Mouse (Mus musculus) ovary, postnatal 36 days (tissue): ENCODE measurements around the gene Epb41l4b.

Source experiments
- DNase-seq: peaks from one replicate; pipeline ENCODE4 v3.0.0; 2022; ENCODE audit warnings: low spot score, mixed read lengths

The Epb41l4b gene

DNA sequence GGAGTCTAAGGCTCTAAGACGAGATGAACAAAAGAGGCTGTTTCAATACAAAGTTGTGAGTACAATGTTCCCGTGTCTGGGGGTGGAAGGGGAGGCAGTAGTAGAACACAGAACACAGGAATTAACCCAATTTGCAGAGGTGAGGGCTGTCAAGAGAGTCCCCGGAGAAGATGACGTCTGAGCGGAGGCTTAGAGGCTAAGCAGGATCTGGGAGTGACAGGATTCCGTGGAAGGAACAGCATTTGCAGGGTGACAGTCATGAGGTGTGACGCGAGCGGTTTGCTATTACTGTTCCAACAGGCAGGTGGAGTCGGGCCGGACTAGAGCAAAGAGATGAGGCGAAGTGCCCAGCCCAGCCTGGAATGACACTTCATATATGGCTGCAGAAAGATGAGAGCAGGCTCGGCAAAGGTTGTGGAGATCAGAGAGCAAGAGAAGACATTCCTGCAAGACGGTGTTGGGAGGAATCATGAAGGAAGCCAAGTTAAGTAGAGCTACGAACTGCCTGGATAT is 82.9 kb downstream of the Epb41l4b start:
- DNase-seq, result no peak

DNA sequence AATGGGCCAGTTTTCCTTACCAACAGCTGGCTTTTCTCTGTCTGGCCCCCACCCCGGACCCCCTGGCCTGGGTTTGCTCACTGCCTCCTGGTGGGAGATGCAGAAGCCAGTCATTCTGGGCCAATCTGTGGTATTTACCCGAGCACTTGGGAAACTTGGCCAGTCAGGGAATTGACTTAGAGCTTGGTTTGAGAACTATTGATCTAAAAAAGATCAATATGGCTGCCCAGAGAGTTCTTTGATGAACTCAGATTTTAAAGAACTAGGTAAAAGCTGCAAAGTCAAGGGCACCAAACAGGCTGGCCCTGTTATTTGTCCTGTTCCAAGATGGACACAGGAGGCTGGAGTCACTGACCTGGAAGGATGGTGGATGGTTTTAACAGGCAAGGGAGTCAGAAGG is 84.6 kb downstream of the Epb41l4b start:
- DNase-seq, result no peak

DNA sequence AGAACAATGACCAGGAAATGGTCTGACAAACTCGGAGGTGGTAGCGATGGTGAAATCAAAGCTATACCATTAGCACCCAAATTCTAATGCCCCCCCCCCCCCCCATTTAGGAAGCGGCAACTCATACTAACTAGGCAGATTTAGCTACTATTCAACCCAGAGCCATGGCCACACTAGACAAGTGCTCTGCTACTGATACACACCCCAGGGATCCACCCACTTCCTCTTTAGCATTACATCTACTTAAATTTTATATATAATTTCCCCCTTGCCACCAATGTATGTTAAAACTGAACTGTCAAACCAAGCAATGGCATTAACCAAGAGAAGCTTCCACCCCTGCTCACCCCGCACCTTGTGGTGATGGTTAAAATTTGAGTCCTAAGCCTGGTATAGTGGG is 85.6 kb downstream of the Epb41l4b start:
- DNase-seq, result no peak

GRCm38 (mm10) chr4:57055635-57056034 is 87.6 kb downstream of the Epb41l4b start:
- no peak for DNase-seq

- no peak for DNase-seq
Measured at GRCm38 (mm10) chr4:57049281-57049921, 93.8 kb downstream of the Epb41l4b start.

- DNase-seq, result no peak
Measured at GRCm38 (mm10) chr4:57048566-57048965, 94.7 kb downstream of the Epb41l4b start.

DNA sequence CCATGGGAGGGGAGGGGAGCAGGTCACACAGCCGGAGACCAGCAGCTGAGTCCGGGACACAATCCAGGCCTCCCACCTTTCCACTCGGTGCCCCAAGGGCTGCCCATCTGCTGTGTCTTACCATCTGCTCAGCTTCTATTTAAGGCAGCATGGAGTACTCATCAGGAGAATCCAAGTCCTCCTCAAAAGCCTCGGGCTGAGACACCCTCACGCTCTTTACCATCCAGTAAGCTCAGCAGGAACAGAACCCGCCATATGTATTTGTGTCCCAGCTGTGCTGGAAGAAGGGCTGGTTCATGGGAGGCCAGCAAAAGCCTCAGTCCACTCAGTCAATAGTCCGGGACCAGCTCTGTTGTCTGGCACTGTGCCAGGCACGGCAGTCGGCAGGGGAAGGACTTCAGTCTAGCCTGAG is 97.1 kb downstream of the Epb41l4b start:
- no peak for DNase-seq

DNA sequence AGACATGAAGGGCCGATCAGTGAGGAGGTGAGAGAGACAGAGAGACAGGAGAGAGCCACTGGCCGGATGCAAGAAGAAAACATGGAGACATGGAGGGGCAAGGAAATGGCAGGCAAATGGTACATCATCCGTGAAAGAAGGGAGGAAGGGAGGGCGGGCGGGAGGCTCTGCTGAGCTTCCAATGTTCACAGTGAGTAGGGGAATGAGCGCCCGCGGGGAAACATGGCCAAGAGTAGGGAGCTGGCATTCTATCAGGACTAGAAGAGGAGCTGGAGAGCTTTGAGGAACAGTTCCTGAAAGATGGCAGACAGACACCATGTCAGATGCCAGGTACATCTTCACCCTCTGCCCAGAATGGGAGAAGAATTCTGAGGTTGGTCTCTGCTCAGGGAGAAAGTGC is 99.6 kb downstream of the Epb41l4b start:
- no peak for DNase-seq

DNA sequence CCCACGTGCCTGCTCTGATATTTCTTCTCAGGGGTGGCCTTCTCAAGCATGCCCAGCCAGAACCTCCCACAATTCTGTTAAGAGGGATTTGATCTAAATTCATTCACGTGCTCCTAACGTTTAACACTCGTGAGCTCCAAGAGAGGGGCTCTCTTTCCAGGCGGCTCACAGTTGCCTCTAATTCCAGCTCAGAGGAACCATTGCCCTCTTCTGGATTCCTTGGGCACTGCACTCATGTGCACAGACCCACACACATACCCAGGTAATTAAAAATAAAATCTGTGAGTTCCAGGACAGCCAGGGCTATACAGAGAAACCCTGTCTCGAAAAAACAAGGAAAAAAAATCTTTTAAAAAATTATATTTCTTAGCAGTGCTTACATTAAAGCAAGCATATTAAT is 101.6 kb downstream of the Epb41l4b start:
- no peak for DNase-seq

- no peak for DNase-seq
Measured at GRCm38 (mm10) chr4:57041211-57041610, 102.0 kb downstream of the Epb41l4b start.

GRCm38 (mm10) chr4:57040481-57040880 is 102.8 kb downstream of the Epb41l4b start:
- DNase-seq, result no peak

DNA sequence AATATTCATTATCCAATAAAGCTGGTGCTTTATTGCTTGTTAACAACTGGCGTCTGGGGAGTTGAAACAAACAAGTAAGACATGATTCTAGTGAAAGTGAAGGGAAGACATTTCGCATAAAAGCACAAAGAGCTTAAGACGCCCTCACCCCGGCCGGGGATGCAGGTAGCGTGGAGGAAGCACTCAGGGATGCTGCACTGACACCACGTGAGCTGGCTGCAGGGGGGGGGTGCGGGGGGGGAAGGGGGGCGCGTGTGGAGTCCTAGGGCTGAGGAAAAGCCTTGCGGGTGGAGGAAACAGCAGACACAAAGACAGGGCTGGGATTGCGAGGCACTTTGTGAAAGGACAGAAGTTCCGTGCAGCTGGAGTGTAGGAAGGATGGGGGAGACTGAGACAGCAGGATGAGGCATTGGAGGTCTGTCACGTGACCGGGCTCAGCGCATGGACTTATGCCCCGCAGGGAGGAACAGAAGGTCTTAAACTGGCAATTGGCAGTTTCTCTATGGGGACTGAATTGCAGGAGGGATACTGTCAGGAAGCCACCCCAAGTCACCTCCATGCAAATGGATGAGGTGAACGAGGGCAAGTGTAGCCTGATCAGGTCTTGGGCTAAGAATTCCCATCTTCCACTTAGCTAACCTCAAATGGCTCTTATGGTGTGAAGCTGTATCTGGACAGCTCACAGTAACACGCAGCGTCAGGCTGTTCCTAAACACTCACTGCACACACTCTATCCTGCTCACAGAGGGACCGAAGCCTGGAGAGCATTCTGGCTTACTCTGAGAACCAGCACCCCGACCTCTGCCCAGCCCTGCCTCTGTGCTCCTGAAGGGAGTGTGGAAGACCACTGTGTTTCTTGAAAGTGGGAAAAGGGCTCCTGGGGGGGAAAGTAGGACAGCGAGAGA is 103.9 kb downstream of the Epb41l4b start:
- DNase-seq, result no peak

DNA sequence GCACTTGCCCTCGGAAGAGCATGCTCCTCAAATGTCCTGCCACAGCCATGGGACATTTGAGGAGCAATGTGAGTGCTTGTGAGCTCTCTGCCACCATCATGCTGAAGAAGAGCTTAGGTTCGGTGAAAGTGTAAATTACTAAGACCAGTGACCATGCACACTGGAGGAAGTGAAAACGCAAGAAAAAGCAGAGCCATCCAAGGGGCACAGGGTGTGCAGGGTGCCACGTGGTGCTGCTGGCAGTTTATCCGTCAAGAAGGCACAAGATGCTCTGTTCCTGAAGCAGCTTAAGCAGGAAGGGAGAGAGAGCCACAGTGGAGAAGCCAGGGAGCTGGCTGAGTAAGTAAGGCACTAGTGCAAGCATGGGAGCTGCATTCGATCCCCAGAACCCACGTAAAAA is 105.7 kb downstream of the Epb41l4b start:
- DNase-seq, result no peak

DNA sequence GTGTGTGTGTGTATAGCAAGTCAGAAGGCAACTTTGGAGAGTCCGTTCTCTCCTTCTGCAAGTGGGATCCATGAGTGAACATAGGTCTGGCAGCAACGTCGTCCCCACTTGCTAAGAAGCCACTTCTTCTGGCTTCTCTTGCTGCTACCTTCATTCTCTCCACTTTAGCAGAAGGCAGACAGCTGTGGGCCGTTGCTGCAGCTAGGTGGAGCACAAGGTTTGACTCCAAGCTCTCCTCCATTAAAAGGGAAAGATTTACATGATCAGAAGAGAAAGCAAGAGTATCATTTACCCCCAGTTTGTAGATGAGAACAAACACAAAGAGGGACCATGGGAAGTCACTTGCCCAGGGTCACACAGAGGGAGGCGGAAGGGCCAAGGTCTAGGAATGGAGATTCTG is 109.1 kb downstream of the Epb41l4b start:
- DNase-seq, result no peak

DNA sequence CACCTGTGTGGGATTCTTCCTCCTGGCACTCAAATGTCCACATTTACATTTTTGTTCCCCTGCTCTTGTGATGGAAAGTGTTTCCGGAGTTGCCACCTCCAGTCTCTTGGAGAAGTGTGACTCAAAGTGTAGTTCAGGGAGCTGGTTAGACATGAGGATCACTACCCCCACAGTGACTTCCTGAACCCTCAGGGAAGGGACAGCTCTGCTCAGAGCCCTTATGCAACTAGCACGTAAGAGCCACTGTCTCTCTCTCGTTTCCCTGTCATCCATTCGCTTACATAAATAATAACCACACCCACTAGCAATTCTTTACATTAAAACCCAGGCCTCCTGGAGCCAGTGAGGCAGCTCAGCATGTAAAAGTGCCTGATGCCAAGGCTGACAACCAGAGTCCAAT is 111.8 kb downstream of the Epb41l4b start:
- DNase-seq, result no peak

GRCm38 (mm10) chr4:57027954-57028353 is 115.3 kb downstream of the Epb41l4b start:
- no peak for DNase-seq

- no peak for DNase-seq
Measured at GRCm38 (mm10) chr4:57023527-57023926, 119.7 kb downstream of the Epb41l4b start.

DNA sequence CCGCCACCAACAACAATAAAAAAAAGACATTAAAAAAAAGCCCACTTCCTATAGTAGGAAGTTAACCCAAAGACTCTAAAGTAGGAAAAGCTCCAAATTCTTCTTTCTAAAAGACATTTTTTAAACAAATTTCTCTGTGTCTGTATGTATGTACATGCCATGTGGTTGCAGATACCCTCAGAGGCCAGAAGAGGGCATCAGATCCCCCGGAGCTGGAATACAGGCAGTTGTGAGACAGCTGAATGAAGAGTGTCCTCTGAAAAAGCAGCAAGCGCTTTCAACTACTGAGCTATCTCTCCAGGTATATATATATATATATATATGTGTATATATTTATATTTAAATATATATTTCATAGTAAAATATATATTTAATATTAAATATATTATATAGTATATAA is 121.9 kb downstream of the Epb41l4b start:
- no peak for DNase-seq

DNA sequence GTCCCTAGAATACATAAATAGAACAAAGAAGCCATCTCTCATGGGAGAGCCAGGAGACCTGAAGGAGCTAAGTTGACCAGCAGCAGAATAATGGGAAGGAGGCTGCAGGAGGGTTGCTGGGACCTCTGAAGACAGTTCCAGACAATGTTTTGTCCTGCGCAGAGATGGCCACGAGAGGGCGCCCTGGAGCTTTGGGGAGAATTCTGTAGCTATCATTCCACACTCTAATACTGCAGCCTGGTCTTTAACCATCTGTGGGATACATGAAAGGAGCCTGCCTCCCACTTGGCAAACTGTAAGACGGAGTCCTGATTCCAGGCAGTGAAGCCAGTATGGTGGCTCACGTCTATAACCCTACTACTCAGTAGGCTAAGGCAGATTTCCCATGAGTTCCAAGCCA is 126.0 kb downstream of the Epb41l4b start:
- peak; percentile 76 for DNase-seq

GRCm38 (mm10) chr4:57016366-57017171 is 126.7 kb downstream of the Epb41l4b start:
- DNase-seq, result no peak

GRCm38 (mm10) chr4:57015032-57015431 is 128.2 kb downstream of the Epb41l4b start:
- no peak for DNase-seq

DNA sequence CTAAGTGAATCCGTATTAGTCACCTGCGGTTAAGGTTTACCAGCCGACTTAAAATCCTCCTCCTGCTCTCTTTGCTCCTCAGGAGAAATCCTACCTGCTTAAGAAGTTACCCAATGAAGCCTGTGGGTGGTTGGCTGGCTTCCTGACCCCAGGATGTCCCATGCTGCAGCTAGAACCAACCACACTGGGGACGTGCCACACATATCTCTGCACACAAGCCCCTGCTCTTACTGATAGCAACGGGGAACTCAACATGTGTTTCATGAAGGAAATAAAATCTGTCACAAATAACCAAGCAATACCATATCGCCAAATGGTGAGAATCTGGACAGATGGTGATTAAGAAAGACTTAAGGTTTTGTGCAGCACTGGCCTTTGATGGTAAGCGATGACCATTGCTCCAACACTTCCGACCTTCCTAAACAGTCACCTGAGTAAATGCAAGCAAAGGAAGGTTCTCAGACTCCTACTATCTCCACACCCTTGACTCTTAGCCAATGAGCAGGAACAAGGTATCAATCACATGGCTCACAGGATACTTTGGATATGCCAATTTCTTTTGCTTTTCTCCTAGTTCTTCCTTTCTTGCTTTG is 131.7 kb downstream of the Epb41l4b start:
- DNase-seq, result no peak
